Mouse (Mus musculus): ENCODE results near the gene Lrpprc. TPM values are rescaled to one million over a fixed set of nuclear protein-coding genes. Genes with fewer than 3 reads are reported as not detected.
A peak's percentile ranks its signal among the peaks of the same experiment; 100 is the strongest.

Gene Lrpprc
- polyA plus RNA-seq, 1 experiment from 2014 or later = 56.6 TPM

GRCm38 (mm10) chr17:84736719-84737118 is 53.9 kb downstream of the Lrpprc start:
- peaks cover 35% of the 10 kb centered on the region for H3K36me3 ChIP-seq
- no peaks in the 10 kb centered on the region for H3K4me1 ChIP-seq
- no peak overlapping the region for H3K4me3 ChIP-seq (replicated peaks)
- 44% methylated on average over 9 of the region's 9 CpGs for WGBS
- H3K9me3 ChIP-seq (replicated peaks) = no peaks in the 10 kb centered on the region
- no peaks in the 10 kb centered on the region for H3K27me3 ChIP-seq
- H3K27ac ChIP-seq = no peak overlapping the region
- no peak overlapping the region for H3K9ac ChIP-seq
- H3K4me2 ChIP-seq = no peak overlapping the region
- ATAC-seq (replicated peaks; ENCODE audit: low FRiP score) = no peak

DNA sequence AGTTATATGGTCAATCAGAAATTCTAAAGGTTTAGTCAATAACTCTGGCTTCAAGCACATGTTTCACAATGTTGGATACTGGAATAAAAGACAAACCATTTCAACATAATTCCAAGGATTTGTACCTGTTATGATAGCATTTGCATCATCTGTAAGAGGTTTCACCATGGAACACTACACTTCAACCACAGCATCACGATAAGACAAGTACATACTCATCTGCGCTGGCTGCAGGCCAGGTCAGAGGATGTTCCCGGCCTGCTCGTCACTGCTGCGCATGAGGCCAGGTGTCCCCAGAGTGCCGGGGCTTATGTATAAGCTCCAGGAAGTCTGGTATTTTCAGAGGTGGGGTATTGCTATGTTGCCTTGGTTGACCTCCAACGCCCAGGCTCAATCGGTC is 58.0 kb downstream of the Lrpprc start:
- 93% methylated on average over 8 of the region's 8 CpGs for WGBS
- H3K4me1 ChIP-seq = no peaks in the 10 kb centered on the region
- H3K27me3 ChIP-seq = no peaks in the 10 kb centered on the region
- no peak overlapping the region for H3K4me3 ChIP-seq (replicated peaks)
- H3K4me2 ChIP-seq = no peak overlapping the region
- no peak overlapping the region for H3K9ac ChIP-seq
- peaks cover 56% of the 10 kb centered on the region for H3K36me3 ChIP-seq
- no peaks in the 10 kb centered on the region for H3K9me3 ChIP-seq (replicated peaks)
- ATAC-seq (replicated peaks; ENCODE audit: low FRiP score) = no peak
- no peak overlapping the region for H3K27ac ChIP-seq

- Histone ChIP-seq H3K9ac (no peak overlapping the region), H3K27me3 (no peaks in the 10 kb centered on the region), H3K4me1 (no peaks in the 10 kb centered on the region), H3K4me2 (no peak overlapping the region), H3K4me3 (replicated peaks) (no peak overlapping the region), H3K36me3 (peaks cover 63% of the 10 kb centered on the region), H3K9me3 (replicated peaks) (no peaks in the 10 kb centered on the region), H3K27ac (no peak overlapping the region)
- WGBS = 81% methylated on average over 12 of the region's 12 CpGs
- ATAC-seq (replicated peaks; ENCODE audit: low FRiP score) = no peak
Measured at GRCm38 (mm10) chr17:84731361-84731760, 59.2 kb downstream of the Lrpprc start.

- Histone ChIP-seq H3K36me3 (peaks cover 70% of the 10 kb centered on the region), H3K27me3 (no peaks in the 10 kb centered on the region), H3K4me1 (no peaks in the 10 kb centered on the region), H3K9ac (no peak overlapping the region), H3K4me3 (replicated peaks) (no peak overlapping the region), H3K9me3 (replicated peaks) (no peaks in the 10 kb centered on the region), H3K4me2 (no peak overlapping the region), H3K27ac (no peak overlapping the region)
- no peak for ATAC-seq (replicated peaks; ENCODE audit: low FRiP score)
- WGBS = 86% methylated on average over 5 of the region's 5 CpGs
Measured at GRCm38 (mm10) chr17:84729140-84729539, 61.4 kb downstream of the Lrpprc start.

DNA sequence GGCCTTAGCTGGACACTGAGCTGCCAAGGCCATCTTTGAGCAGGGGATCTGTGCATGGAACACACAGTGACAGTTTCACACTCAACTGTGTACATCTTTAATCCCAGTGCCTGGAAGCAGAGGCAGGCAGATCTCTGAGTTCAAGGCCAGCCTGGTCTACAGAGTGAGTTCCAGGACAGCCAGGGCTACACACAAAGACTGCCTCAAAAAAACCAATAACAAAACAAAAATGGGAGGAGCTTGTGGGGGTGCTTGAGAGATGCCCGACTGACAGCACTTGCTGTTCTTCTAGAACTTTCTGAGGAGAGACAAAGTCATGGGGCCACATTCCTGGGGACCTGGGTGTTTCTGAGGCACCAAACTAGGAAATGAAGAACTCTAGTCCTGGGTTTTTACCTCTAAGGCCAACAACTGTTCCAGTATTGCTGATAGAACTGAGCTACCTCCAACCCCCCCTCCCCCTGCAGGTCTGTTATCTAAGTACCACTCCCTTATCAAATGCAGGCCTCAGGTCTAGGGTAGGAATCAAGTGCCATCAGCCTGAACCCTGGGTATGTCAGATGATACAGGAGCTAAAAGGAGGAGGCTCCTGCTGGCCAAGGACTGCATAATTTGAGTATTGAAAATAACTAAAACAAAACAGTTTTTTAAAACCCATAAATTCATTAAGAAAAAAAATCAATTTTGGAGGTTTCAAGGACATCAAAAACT is 62.2 kb downstream of the Lrpprc start:
- no peak overlapping the region for H3K27ac ChIP-seq
- 0 out of 2 replicates have a peak, but pooled peaks have one; percentile 64 for ATAC-seq (replicated peaks; ENCODE audit: low FRiP score)
- H3K4me3 ChIP-seq (replicated peaks) = no peak overlapping the region
- H3K9ac ChIP-seq = no peak overlapping the region
- no peak overlapping the region for H3K4me2 ChIP-seq
- no peaks in the 10 kb centered on the region for H3K27me3 ChIP-seq
- 81% methylated on average over 1 of the region's 1 CpGs for WGBS
- 0 out of 2 replicates have a peak, but pooled peaks cover 3% of the 10 kb centered on the region for H3K4me1 ChIP-seq
- H3K36me3 ChIP-seq = peaks cover 77% of the 10 kb centered on the region
- H3K9me3 ChIP-seq (replicated peaks) = no peaks in the 10 kb centered on the region

- Histone ChIP-seq H3K27ac (no peak overlapping the region), H3K27me3 (no peaks in the 10 kb centered on the region), H3K9ac (no peak overlapping the region), H3K4me1 (0 out of 2 replicates have a peak, but pooled peaks cover 3% of the 10 kb centered on the region), H3K9me3 (replicated peaks) (no peaks in the 10 kb centered on the region), H3K4me3 (replicated peaks) (no peak overlapping the region), H3K4me2 (no peak overlapping the region), H3K36me3 (peaks cover 79% of the 10 kb centered on the region)
- 0 out of 2 replicates have a peak, but pooled peaks have one; percentile 12 for ATAC-seq (replicated peaks; ENCODE audit: low FRiP score)
- WGBS = 96% methylated on average over 3 of the region's 3 CpGs
Measured at GRCm38 (mm10) chr17:84725163-84725562, 65.4 kb downstream of the Lrpprc start.

- Histone ChIP-seq H3K9ac (no peak overlapping the region), H3K27ac (peak overlapping the region; percentile 51; the same call in 1 of the 2 replicates), H3K9me3 (replicated peaks) (no peaks in the 10 kb centered on the region), H3K27me3 (no peaks in the 10 kb centered on the region), H3K36me3 (peaks cover 68% of the 10 kb centered on the region), H3K4me1 (0 out of 2 replicates have a peak, but pooled peaks cover 3% of the 10 kb centered on the region), H3K4me3 (replicated peaks) (no peak overlapping the region), H3K4me2 (no peak overlapping the region)
- ATAC-seq (replicated peaks; ENCODE audit: low FRiP score) = peak; percentile 75
- 46% methylated on average over 9 of the region's 9 CpGs for WGBS
Measured at GRCm38 (mm10) chr17:84724028-84724427, 66.6 kb downstream of the Lrpprc start.

DNA sequence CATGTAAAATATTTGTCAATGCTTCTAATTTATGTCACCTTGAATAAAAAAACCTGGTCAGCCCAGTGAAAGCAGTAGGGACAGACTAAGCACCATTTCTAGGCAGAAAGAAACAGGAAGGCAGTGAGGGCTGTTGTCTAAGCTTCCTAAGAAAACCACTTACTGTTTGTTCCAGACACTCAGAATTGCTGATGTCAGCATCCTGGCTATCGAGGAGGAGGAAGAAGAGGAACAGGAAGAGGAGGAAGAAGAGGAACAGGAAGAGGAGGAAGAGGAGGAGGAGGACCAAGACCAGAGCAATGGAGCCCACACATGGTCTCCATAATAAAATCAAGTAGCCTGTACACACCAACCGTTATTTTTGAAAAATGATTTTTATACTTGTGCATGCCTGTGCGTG is 71.5 kb downstream of the Lrpprc start:
- Histone ChIP-seq H3K4me3 (replicated peaks) (no peak overlapping the region), H3K4me1 (0 out of 2 replicates have a peak, but pooled peaks cover 3% of the 10 kb centered on the region), H3K9ac (no peak overlapping the region), H3K27me3 (no peaks in the 10 kb centered on the region), H3K27ac (no peak overlapping the region), H3K36me3 (peaks cover 34% of the 10 kb centered on the region), H3K9me3 (replicated peaks) (no peaks in the 10 kb centered on the region), H3K4me2 (no peak overlapping the region)
- no peak for ATAC-seq (replicated peaks; ENCODE audit: low FRiP score)
- 61% methylated on average over 3 of the region's 3 CpGs for WGBS

DNA sequence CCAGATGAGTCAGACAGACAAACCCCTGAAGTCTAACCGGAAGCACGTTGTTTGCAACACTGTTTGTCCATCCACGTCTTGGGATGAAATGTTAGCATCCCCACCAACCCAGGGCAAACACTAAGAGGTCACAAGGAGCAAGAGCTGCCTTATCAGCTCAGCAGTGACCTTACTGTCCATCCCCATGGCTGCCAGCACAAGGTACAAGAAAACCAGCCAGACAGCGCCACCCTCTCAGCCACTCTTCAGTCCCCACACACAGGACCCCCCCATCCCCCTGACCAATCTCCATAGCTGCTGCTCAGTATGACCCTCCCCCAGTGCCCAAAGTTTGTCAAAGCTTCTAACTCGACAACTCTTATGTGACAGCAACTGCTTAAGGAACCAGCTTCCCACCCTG is 73.2 kb downstream of the Lrpprc start:
- no peak overlapping the region for H3K27ac ChIP-seq
- no peak for ATAC-seq (replicated peaks; ENCODE audit: low FRiP score)
- H3K4me2 ChIP-seq = no peak overlapping the region
- no peak overlapping the region for H3K4me3 ChIP-seq (replicated peaks)
- no peaks in the 10 kb centered on the region for H3K4me1 ChIP-seq
- no peaks in the 10 kb centered on the region for H3K27me3 ChIP-seq
- H3K9ac ChIP-seq = no peak overlapping the region
- no peaks in the 10 kb centered on the region for H3K9me3 ChIP-seq (replicated peaks)
- peaks cover 31% of the 10 kb centered on the region for H3K36me3 ChIP-seq
- 82% methylated on average over 5 of the region's 5 CpGs for WGBS

- 87% methylated on average over 16 of the region's 16 CpGs for WGBS
- Histone ChIP-seq H3K4me1 (no peaks in the 10 kb centered on the region), H3K4me2 (no peak overlapping the region), H3K36me3 (peaks cover 30% of the 10 kb centered on the region), H3K27me3 (no peaks in the 10 kb centered on the region), H3K4me3 (replicated peaks) (no peak overlapping the region), H3K9ac (no peak overlapping the region), H3K9me3 (replicated peaks) (no peaks in the 10 kb centered on the region), H3K27ac (no peak overlapping the region)
- no peak for ATAC-seq (replicated peaks; ENCODE audit: low FRiP score)
Measured at GRCm38 (mm10) chr17:84716252-84716872, 74.2 kb downstream of the Lrpprc start.

GRCm38 (mm10) chr17:84714930-84715329 is 75.7 kb downstream of the Lrpprc start:
- 72% methylated on average over 4 of the region's 4 CpGs for WGBS
- no peaks in the 10 kb centered on the region for H3K4me1 ChIP-seq
- no peak for ATAC-seq (replicated peaks; ENCODE audit: low FRiP score)
- H3K27me3 ChIP-seq = no peaks in the 10 kb centered on the region
- H3K27ac ChIP-seq = no peak overlapping the region
- no peak overlapping the region for H3K9ac ChIP-seq
- no peak overlapping the region for H3K4me3 ChIP-seq (replicated peaks)
- H3K9me3 ChIP-seq (replicated peaks) = no peaks in the 10 kb centered on the region
- peaks cover 30% of the 10 kb centered on the region for H3K36me3 ChIP-seq
- no peak overlapping the region for H3K4me2 ChIP-seq

DNA sequence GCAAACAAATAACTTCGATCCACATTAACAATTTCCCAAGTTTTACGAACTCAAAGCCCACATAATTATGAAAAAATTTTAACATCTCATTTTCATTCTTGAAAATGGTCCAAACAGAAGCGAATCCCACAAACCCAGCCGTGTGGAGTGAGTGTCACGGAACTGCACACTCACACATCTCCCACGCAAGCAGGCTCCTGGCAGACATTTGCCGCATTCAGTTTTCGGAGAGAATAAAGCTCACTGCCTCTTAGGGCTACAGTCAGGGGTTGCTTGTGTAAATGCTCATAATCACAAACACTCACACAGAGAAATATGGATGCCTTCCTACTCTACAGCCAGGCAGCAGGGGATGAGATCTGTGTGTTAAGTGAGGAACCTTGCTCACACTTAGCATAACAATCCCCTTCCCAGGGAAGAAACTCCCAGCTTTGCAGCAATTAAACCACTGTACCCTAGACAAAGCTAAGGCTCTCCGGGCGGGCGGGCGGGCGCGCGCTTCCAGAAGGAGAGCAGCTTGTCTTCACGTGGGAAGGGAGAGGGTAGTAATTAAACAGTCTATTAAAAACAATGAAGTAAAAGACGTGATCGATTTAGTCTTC is 76.9 kb downstream of the Lrpprc start:
- 77% methylated on average over 18 of the region's 18 CpGs for WGBS

More for the DNA sequence above, 76.9 kb downstream of the Lrpprc start:
- H3K9ac ChIP-seq = no peak overlapping the region
- H3K9me3 ChIP-seq (replicated peaks) = no peaks in the 10 kb centered on the region
- no peaks in the 10 kb centered on the region for H3K4me1 ChIP-seq
- H3K4me3 ChIP-seq (replicated peaks) = no peak overlapping the region
- H3K4me2 ChIP-seq = no peak overlapping the region
- H3K36me3 ChIP-seq = peaks cover 43% of the 10 kb centered on the region
- no peaks in the 10 kb centered on the region for H3K27me3 ChIP-seq
- ATAC-seq (replicated peaks; ENCODE audit: low FRiP score) = no peak
- H3K27ac ChIP-seq = no peak overlapping the region
